Mouse (Mus musculus): Measurements from ENCODE around the gene Zfp263.
A peak's percentile ranks its signal among the peaks of the same experiment; 100 is the strongest.

Gene Zfp263

GRCm38 (mm10) chr16:3743503-3744185, at the start of gene Zfp263:
Gene Zfp263, plus strand, starts transcription at chr16:3744093.
- DNase-seq (ENCODE audit: low read depth): peak; percentile 99

- peak; percentile 93 for DNase-seq (ENCODE audit: low read depth)
Measured at GRCm38 (mm10) chr16:3699281-3699680, 44.6 kb upstream of the Zfp263 start.

DNA sequence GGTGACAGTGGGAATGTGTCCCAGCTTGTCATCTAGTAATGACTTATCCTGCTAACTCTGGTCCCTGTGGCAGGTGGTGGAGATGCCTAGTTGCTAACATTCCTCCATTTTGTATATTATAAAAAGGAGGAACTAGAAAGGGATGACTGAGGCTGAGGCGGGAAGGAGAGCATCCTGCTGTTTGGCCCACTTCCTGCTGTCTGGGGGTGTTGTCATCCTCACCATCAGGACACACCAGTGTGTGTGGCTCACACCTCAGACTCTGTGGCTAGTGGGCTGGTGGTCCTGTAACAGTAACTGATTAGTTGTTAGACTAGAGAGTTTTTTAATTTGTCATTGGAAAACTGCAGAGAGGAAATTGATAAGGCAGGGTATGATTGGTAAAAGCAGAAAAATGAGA, 43.0 kb upstream of the Zfp263 start:
- peak; percentile 66 for DNase-seq (ENCODE audit: low read depth)

GRCm38 (mm10) chr16:3706680-3707079, 37.2 kb upstream of the Zfp263 start:
- peak; percentile 89 for DNase-seq (ENCODE audit: low read depth)

- DNase-seq (ENCODE audit: low read depth): peak; percentile 87
Measured at GRCm38 (mm10) chr16:3714731-3715130, 29.2 kb upstream of the Zfp263 start.

- peak; percentile 29 for DNase-seq (ENCODE audit: low read depth)
Measured at GRCm38 (mm10) chr16:3717980-3718379, 25.9 kb upstream of the Zfp263 start, which contains the start of gene Mefv. Gene Mefv, minus strand, starts transcription at chr16:3718097.

GRCm38 (mm10) chr16:3723231-3723630, 20.7 kb upstream of the Zfp263 start:
- DNase-seq (ENCODE audit: low read depth): peak; percentile 98

DNA sequence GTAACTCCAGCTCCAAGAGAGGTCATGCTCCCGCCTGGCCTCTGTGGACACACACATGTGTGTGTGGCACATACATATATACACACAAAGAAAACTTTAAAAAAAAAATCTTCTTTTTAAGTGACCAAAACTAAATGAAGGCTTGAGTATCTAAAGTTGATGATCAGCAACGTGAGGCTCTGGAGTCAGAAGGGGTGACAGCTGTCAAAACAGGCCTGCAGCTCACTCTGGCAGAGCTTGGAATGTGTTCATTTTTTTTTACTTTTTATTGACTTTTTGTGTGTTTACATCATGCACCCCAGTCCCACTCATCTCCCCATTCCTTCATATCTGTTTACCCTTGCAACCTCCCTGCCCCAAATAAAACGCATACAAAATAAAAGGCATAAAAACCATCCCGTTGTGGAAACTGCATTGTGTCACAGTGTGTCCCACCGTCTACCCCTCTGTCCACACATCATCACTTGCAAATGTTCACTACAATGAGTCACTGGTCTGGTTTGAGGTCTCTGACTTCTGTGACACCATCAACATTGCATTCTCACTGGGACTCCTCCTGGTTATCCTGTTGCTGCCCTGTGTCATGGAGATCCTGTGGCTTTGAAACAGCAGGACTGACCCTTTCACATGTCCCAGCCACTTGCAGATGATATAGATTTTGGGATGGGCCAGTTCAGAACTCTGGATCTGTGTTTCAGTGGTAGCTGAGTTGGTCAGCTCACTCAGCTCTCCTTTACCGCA, 15.7 kb upstream of the Zfp263 start:
- DNase-seq (ENCODE audit: low read depth): peak; percentile 41

DNA sequence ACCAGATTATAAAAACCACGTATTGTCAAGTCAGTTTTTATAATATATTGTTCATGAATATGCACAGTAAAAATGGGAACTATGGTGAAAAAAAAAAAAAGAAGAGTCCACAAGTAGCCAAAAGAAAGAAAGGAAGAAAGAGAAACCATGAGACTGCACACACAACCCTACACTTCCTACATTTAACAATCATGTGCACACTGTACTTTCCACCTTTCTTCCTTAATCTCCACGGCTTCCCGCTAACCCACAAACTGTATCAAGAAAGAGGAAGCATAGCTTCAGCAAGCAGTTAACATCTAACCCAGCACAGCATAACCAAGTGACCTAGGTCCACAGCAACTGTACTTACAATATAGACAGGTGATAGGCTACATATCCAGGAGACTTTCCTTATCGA, 11.3 kb upstream of the Zfp263 start:
- DNase-seq (ENCODE audit: low read depth): peak; percentile 68

- no peak for DNase-seq (ENCODE audit: low read depth)
Measured at GRCm38 (mm10) chr16:3733198-3733732, 10.6 kb upstream of the Zfp263 start.

DNA sequence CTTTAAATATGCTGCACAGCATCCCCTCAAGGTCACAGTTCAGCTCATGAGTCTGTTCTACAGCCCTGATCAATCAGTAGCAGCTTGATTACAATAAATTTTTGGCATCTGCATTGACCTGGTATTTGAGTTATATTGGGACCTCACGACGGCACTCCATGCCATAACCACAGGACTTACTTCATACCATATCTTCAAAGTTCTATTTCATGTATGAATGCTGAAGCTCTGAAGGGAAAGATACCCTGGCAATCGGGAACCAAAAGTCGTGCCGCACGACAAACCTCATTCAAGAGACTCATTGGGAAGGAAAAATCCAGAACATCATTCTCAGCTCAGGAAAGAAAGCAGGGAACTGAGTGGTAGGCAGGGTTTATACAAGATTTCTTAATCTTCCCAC, 1.4 kb upstream of the Zfp263 start:
- DNase-seq (ENCODE audit: low read depth): no peak

- DNase-seq (ENCODE audit: low read depth): no peak
Measured at GRCm38 (mm10) chr16:3744186-3744700, 350 bp downstream of the Zfp263 start.

- no peak for DNase-seq (ENCODE audit: low read depth)
Measured at GRCm38 (mm10) chr16:3745656-3746055, 1.8 kb downstream of the Zfp263 start.

- DNase-seq (ENCODE audit: low read depth): no peak
Measured at GRCm38 (mm10) chr16:3748976-3749375, 5.1 kb downstream of the Zfp263 start.

DNA sequence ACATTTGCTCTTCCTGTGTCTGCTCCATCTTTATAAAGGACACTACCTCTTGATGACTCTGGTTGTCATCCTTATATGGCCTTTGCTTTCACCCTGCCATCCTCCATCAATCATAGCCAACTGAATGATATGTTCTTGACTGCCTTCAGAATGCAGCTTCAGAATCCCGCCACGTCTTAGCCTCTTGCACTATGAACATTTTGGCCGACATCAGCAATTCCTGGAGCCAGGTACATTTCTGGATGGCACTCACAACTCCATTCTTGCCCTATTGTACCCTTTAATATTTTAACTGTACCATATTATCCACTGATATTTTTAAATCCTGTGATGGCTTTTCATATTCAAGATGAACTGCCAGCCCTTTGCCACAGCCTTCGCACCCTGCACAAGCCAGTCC, 27.7 kb downstream of the Zfp263 start:
- no peak for DNase-seq (ENCODE audit: low read depth)

DNA sequence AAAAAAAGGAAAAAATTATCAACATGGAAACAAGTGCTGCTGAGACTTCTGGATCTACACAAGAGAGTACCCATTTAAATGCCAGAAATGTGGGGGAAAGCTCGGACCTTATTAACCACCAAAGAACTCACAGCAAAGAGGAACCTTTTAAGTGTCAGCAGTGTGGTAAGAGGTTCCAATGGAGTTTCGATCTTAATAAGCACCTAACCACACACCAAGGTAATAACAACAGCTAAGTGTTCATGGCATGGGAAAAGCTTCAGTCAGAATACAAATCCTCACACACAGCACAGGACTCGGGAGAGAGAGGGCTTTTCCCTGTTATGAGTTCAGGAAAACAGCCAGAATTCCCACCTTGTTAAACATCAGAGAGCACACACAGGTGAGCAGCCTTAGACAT, 32.5 kb downstream of the Zfp263 start:
- DNase-seq (ENCODE audit: low read depth): no peak

- DNase-seq (ENCODE audit: low read depth): no peak
Measured at GRCm38 (mm10) chr16:3777986-3778385, 34.1 kb downstream of the Zfp263 start.

- DNase-seq (ENCODE audit: low read depth): no peak
Measured at GRCm38 (mm10) chr16:3781237-3781636, 37.3 kb downstream of the Zfp263 start.

GRCm38 (mm10) chr16:3788394-3788793, 44.5 kb downstream of the Zfp263 start:
- no peak for DNase-seq (ENCODE audit: low read depth)

Measured in 416B (cell line).